Mouse (Mus musculus) MEL (cell line): ENCODE results near the gene Ypel4.

Experiments used
- CHD2 ChIP-seq: IDR thresholded peaks from 2 replicates; pipeline ENCODE4 v1.6.1; 2011; ENCODE audit warnings: low read length, improper control_type of control experiment
- CTCF ChIP-seq, 3 experiments: IDR thresholded peaks in 2 of 3; conservative IDR thresholded peaks in 1 of 3; 2 replicates each; pipeline ENCODE4 v1.5.1; 2011 to 2012; ENCODE audit warnings: low read length in 3 of 3, low read depth in 2 of 3, mild to moderate bottlenecking in 2 of 3, improper control_type of control experiment in 1 of 3, inconsistent platforms in 1 of 3, mixed read lengths in 1 of 3, moderate library complexity in 1 of 3; ENCODE audit not compliant: control insufficient read depth in 1 of 3, insufficient read depth in 1 of 3, poor library complexity in 1 of 3, severe bottlenecking in 1 of 3
- ETS1 ChIP-seq: IDR thresholded peaks from 2 replicates; pipeline ENCODE4 v1.6.1; 2012; ENCODE audit warnings: low read depth, mild to moderate bottlenecking, inconsistent platforms, low read length, improper control_type of control experiment, moderate library complexity
- HCFC1 ChIP-seq: IDR thresholded peaks from 2 replicates; pipeline ENCODE4 v1.6.1; 2012; ENCODE audit warnings: low read depth, mild to moderate bottlenecking, inconsistent platforms, low read length, improper control_type of control experiment, moderate library complexity
- MAZ ChIP-seq: IDR thresholded peaks from 2 replicates; pipeline ENCODE4 v1.6.1; 2012; ENCODE audit warnings: low read depth, mild to moderate bottlenecking, inconsistent platforms, low read length, improper control_type of control experiment
- NRF1 ChIP-seq: IDR thresholded peaks from 2 replicates; pipeline ENCODE4 v1.6.1; 2014; ENCODE audit warnings: low read depth, mild to moderate bottlenecking, inconsistent platforms, low read length, improper control_type of control experiment, moderate library complexity; ENCODE audit not compliant: poor library complexity, insufficient read depth, severe bottlenecking
- POLR2A ChIP-seq, 2 experiments: IDR thresholded peaks; 2 replicates each; pipeline ENCODE4 v1.6.1; 2011 to 2012; ENCODE audit warnings: low read length in 2 of 2, mild to moderate bottlenecking in 2 of 2, control low read depth in 1 of 2, improper control_type of control experiment in 1 of 2, low read depth in 1 of 2, moderate library complexity in 1 of 2; ENCODE audit not compliant: control insufficient read depth in 1 of 2, insufficient read depth in 1 of 2, poor library complexity in 1 of 2
- POLR2AphosphoS5 ChIP-seq: IDR thresholded peaks from 2 replicates; pipeline ENCODE4 v1.6.1; 2012; ENCODE audit warnings: low read depth, borderline replicate concordance, mild to moderate bottlenecking, inconsistent platforms, low read length, moderate library complexity, mixed read lengths
- SIN3A ChIP-seq: IDR thresholded peaks from 2 replicates; pipeline ENCODE4 v1.6.1; 2012; ENCODE audit warnings: low read length, improper control_type of control experiment, inconsistent platforms
- ZKSCAN1 ChIP-seq: IDR thresholded peaks from 2 replicates; pipeline ENCODE4 v1.6.1; 2012; ENCODE audit warnings: low read depth, mild to moderate bottlenecking, inconsistent platforms, low read length, improper control_type of control experiment, moderate library complexity
- ZNF384 ChIP-seq: IDR thresholded peaks from 2 replicates; pipeline ENCODE4 v1.6.1; 2012; ENCODE audit warnings: low read depth, mild to moderate bottlenecking, inconsistent platforms, low read length, improper control_type of control experiment

DNA sequence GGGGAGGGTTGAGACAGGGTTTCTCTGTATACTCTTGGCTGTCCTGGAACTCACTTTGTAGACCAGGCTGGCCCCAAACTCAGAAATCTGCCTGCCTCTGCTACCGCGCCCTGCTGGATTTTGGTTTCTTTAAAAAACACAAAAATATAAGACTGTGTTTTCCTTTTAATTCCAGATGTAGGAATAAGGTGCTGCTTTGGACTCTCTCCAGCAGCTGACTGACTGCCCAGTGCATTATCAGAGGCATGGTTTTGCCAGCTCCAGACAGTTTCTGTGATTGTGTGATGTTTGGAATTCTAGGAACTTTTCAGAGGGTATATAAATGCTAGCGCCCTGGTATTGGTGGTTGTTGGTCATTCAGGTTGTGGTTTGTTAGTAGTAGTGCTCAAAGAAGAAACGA lies 16.5 kb upstream of the Ypel4 start:
- no peak for TF ChIP-seq SIN3A
- TF ChIP-seq CTCF (IDR thresholded peaks at IDR 0.05 in 2 of 3, conservative IDR thresholded peaks at IDR 0.05 in 1 of 3; ENCODE audit: control insufficient read depth in 1 of 3, insufficient read depth in 1 of 3, low read depth in 2 of 3, low read length in 3 of 3, poor library complexity in 1 of 3, severe bottlenecking in 1 of 3), result no peak
- no peak for TF ChIP-seq ZNF384
- TF ChIP-seq CHD2, result no peak
- no peak for TF ChIP-seq ETS1
- no peak for TF ChIP-seq POLR2A (IDR thresholded peaks at IDR 0.05; ENCODE audit: control insufficient read depth in 1 of 2, insufficient read depth in 1 of 2, low read depth in 1 of 2, low read length in 2 of 2, poor library complexity in 1 of 2)
- TF ChIP-seq NRF1, result no peak
- TF ChIP-seq ZKSCAN1, result no peak
- no peak for TF ChIP-seq HCFC1
- TF ChIP-seq MAZ, result no peak
- TF ChIP-seq POLR2AphosphoS5, result no peak
